Mouse (Mus musculus): ENCODE data around the gene Mtor. TPM values are rescaled to one million over a fixed set of nuclear protein-coding genes. Genes with fewer than 3 reads are reported as not detected.

Gene Mtor
- total and polyA plus RNA-seq, 3 experiments = 10.5 to 28.6 (median 24.3) TPM

DNA sequence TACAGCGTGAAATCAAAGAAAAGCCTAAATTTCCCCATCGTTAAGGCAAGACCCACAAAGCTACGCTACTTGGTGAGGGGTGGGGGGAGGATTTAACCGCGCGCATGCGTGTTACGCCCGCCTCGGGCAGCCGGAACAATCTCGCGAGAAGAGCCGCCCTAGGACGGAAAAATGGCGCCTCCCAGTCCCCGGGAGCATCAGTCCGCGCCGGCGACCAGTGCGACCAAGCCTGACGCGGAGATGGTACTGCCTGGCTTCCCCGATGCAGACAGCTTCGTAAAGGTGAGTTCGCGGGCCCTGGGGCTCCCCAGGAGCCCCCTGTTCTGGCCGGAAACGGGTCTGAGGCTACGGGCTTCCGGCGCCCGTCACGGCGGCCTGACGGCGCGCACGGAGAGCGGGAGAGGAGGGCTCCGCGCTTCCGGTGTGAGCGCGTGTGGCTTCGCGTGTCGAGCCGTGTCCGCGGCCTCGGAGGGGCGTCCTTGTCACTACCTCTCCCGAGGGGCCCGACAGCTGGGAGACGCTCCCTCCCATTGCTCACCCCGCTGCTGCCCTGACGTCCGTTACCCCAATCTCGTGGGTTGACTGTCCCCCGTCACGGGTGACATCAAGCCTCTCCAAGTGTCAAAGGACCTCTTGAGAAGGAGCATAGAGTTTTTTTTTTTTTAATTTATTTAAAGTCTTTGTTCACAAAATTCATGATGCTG lies 110.0 kb downstream of the Mtor start, which contains the start of gene Exosc10 (continued):
- no peak for TF ChIP-seq CTCF (conservative IDR thresholded peaks at IDR 0.05 in 1 of 2, IDR thresholded peaks at IDR 0.05 in 1 of 2; ENCODE audit: low read depth in 2 of 2, low read length in 2 of 2)
- no peak for TF ChIP-seq BHLHE40 (IDR thresholded peaks at IDR 0.05; ENCODE audit: low read depth, low read length)
- peak; percentile 92 for TF ChIP-seq NRF1 (IDR thresholded peaks at IDR 0.05; ENCODE audit: low read depth, low read length)
- peak; percentile 75; the same call in 1 of the 2 replicates for TF ChIP-seq E2F4 (IDR thresholded peaks at IDR 0.05; ENCODE audit: insufficient replicate concordance, low read depth, low read length)
- no peak for TF ChIP-seq JUND (conservative IDR thresholded peaks at IDR 0.05; ENCODE audit: low read depth, low read length)
- no peak for TF ChIP-seq CHD1 (IDR thresholded peaks at IDR 0.05; ENCODE audit: low read depth, low read length)
- peak; percentile 67; the same call in 1 of the 2 replicates for TF ChIP-seq KAT2A (IDR thresholded peaks at IDR 0.05; ENCODE audit: insufficient replicate concordance, low read length)
- TF ChIP-seq HCFC1 (IDR thresholded peaks at IDR 0.05; ENCODE audit: low read depth, low read length) = peak; percentile 78

DNA sequence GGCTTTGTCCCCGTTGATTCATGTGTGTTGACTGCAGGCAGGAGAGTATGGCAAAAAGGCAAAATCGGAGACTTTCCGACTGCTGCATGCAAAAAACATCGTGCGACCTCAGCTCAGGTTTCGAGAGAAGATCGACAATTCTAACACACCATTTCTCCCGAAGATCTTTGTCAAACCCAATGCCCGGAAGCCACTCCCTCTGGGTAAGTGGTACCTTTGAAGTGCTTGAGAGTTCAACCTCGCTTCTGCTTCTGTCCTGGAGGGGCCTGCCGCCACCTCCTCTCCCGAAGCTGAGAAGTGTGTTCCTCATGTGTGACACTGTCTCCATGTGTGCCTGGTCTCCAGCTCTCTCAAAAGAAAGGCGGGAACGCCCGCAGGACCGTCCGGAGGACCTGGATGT lies 114.3 kb downstream of the Mtor start:
- peaks cover 62 to 73% of the 10 kb centered on the region in 2 experiments for H3K36me3 ChIP-seq (replicated peaks in 1 of 2; ENCODE audit: control insufficient read depth in 1 of 2, insufficient read depth in 1 of 2, low read length in 1 of 2)
- in situ Hi-C loops (cut with MboI; ENCODE audit: low pct_ligation_motif_present, low pct_unique_long_range_greater_than_20kb, low sequenced_read_pairs) = no loop called here
- no peaks in the 10 kb centered on the region for H3K27me3 ChIP-seq (replicated peaks)
- no peak for DNase-seq (ENCODE audit: extremely low read depth)
- no peak overlapping the region for H3K27ac ChIP-seq (ENCODE audit: insufficient read depth, low read depth)
- no peak overlapping the region for H3K4me3 ChIP-seq (replicated peaks in 1 of 3; ENCODE audit: low read depth in 2 of 3, low read length in 2 of 3, poor library complexity in 1 of 3)
- no peaks in the 10 kb centered on the region for H3K9me3 ChIP-seq (replicated peaks; ENCODE audit: low read length)
- H3K4me2 ChIP-seq (ENCODE audit: insufficient read depth, low read depth, poor library complexity, severe bottlenecking) = no peak overlapping the region
- H3K4me1 ChIP-seq (ENCODE audit: control insufficient read depth in 1 of 2, insufficient read depth in 2 of 2) = peaks cover 0 to 6% of the 10 kb centered on the region in 2 experiments; a peak in 2 of 4 replicates
- no peak overlapping the region for H3K9ac ChIP-seq (ENCODE audit: insufficient read depth, low read depth)
- dilution Hi-C loops (cut with MboI; ENCODE audit: extremely low pct_ligation_motif_present, extremely low pct_unique_long_range_greater_than_20kb, low sequenced_read_pairs) = no loop called here
- peaks cover 11% of the 10 kb centered on the region; the same call in 1 of the 2 replicates for H3K79me2 ChIP-seq (replicated peaks; ENCODE audit: control insufficient read depth, extremely low read depth, insufficient read depth, poor library complexity, severe bottlenecking)
- no peak for TF ChIP-seq MXI1 (IDR thresholded peaks at IDR 0.05; ENCODE audit: low read depth, low read length)
- no peak for TF ChIP-seq NELFE (IDR thresholded peaks at IDR 0.05; ENCODE audit: low read depth, low read length)
- no peak for TF ChIP-seq IRF4 (IDR thresholded peaks at IDR 0.05; ENCODE audit: low read depth, low read length)
- no peak for TF ChIP-seq PAX5 (IDR thresholded peaks at IDR 0.05; ENCODE audit: low read length)
- no peak for TF ChIP-seq UBTF (IDR thresholded peaks at IDR 0.05; ENCODE audit: low read depth, low read length)
- no peak for TF ChIP-seq MAFK (IDR thresholded peaks at IDR 0.05; ENCODE audit: insufficient replicate concordance, low read length)
- TF ChIP-seq MEF2A (IDR thresholded peaks at IDR 0.05; ENCODE audit: borderline replicate concordance, low read depth, low read length) = no peak
- TF ChIP-seq ZKSCAN1 (IDR thresholded peaks at IDR 0.05; ENCODE audit: borderline replicate concordance, low read depth, low read length) = no peak

DNA sequence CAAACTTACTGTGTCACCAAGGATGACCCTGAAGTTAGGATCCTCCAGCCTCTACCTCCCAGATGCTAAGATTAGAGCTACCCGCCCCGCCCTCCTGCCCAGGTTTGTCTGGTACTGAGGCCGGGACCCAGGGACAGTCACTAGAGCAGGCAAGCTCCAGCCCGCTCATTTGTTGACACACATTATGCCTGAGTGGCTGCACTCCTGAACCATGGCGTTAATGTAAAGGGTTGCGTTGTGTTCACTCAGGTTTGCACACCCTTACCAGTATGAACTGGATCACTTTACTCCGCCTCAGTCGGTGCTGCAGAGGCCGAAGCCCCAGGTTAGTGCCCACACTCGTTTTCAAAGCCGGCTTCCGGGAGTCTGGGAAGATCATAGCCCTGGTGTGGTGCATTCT lies 115.2 kb downstream of the Mtor start:
- Histone ChIP-seq H3K79me2 (replicated peaks; ENCODE audit: control insufficient read depth, extremely low read depth, insufficient read depth, poor library complexity, severe bottlenecking) (peaks cover 11% of the 10 kb centered on the region; the same call in 1 of the 2 replicates), H3K9ac (ENCODE audit: insufficient read depth, low read depth) (no peak overlapping the region), H3K4me1 (ENCODE audit: control insufficient read depth in 1 of 2, insufficient read depth in 2 of 2) (0 out of 4 replicates have a peak, but pooled peaks cover 0 to 3% of the 10 kb centered on the region in 2 experiments), H3K4me3 (replicated peaks in 1 of 3; ENCODE audit: low read depth in 2 of 3, low read length in 2 of 3, poor library complexity in 1 of 3) (no peak overlapping the region), H3K9me3 (replicated peaks; ENCODE audit: low read length) (no peaks in the 10 kb centered on the region), H3K4me2 (ENCODE audit: insufficient read depth, low read depth, poor library complexity, severe bottlenecking) (no peak overlapping the region), H3K27me3 (replicated peaks) (no peaks in the 10 kb centered on the region), H3K36me3 (replicated peaks in 1 of 2; ENCODE audit: control insufficient read depth in 1 of 2, insufficient read depth in 1 of 2, low read length in 1 of 2) (peaks cover 71 to 82% of the 10 kb centered on the region in 2 experiments), H3K27ac (ENCODE audit: insufficient read depth, low read depth) (no peak overlapping the region)
- dilution Hi-C loops (cut with MboI; ENCODE audit: extremely low pct_ligation_motif_present, extremely low pct_unique_long_range_greater_than_20kb, low sequenced_read_pairs) = no loop called here
- in situ Hi-C loops (cut with MboI; ENCODE audit: low pct_ligation_motif_present, low pct_unique_long_range_greater_than_20kb, low sequenced_read_pairs) = no loop called here
- TF ChIP-seq ELF1 (IDR thresholded peaks at IDR 0.05; ENCODE audit: low read depth, low read length) = no peak
- no peak for TF ChIP-seq CHD2 (IDR thresholded peaks at IDR 0.05; ENCODE audit: low read length)
- TF ChIP-seq SIN3A (IDR thresholded peaks at IDR 0.05; ENCODE audit: low read length) = no peak
- no peak for TF ChIP-seq CHD1 (IDR thresholded peaks at IDR 0.05; ENCODE audit: low read depth, low read length)
- no peak for TF ChIP-seq PAX5 (IDR thresholded peaks at IDR 0.05; ENCODE audit: low read length)
- no peak for TF ChIP-seq MAX (IDR thresholded peaks at IDR 0.05; ENCODE audit: low read length)
- no peak for TF ChIP-seq TCF12 (IDR thresholded peaks at IDR 0.05; ENCODE audit: low read depth, low read length)
- TF ChIP-seq MAZ (IDR thresholded peaks at IDR 0.05; ENCODE audit: low read depth, low read length) = no peak
- TF ChIP-seq TBP (conservative IDR thresholded peaks at IDR 0.05; ENCODE audit: low read depth, low read length) = no peak
- no peak for TF ChIP-seq EP300 (IDR thresholded peaks at IDR 0.05; ENCODE audit: low read length)
- no peak for TF ChIP-seq RAD21 (IDR thresholded peaks at IDR 0.05; ENCODE audit: low read depth, low read length)
- no peak for TF ChIP-seq ZKSCAN1 (IDR thresholded peaks at IDR 0.05; ENCODE audit: borderline replicate concordance, low read depth, low read length)
- DNase-seq (ENCODE audit: extremely low read depth) = no peak

Measured in CH12.LX (cell line).